Mouse (Mus musculus) spleen, adult 18-20 months (tissue): Measurements from ENCODE around the gene Mras.

ENCODE experiments used
- DNase-seq, 2 experiments: peaks; one replicate each; pipeline ENCODE4 v3.0.0; 2022; ENCODE audit warnings: mixed read lengths in 2 of 2

Mras gene

GRCm38 (mm10) chr9:99411093-99411492, 26.1 kb downstream of the Mras start:
- DNase-seq, result no peak

GRCm38 (mm10) chr9:99409280-99409679, 27.9 kb downstream of the Mras start:
- DNase-seq, result no peak

- DNase-seq, result no peak
Measured at GRCm38 (mm10) chr9:99401288-99401974, 35.8 kb downstream of the Mras start.

- DNase-seq, result no peak
Measured at GRCm38 (mm10) chr9:99400781-99401180, 36.4 kb downstream of the Mras start.

GRCm38 (mm10) chr9:99397056-99397815, 39.9 kb downstream of the Mras start:
- DNase-seq, result no peak

- DNase-seq, result no peak
Measured at GRCm38 (mm10) chr9:99394366-99394765, 42.8 kb downstream of the Mras start.

- no peak for DNase-seq
Measured at GRCm38 (mm10) chr9:99393146-99393545, 44.0 kb downstream of the Mras start.

GRCm38 (mm10) chr9:99391557-99391956, 45.6 kb downstream of the Mras start:
- DNase-seq, result no peak

GRCm38 (mm10) chr9:99390716-99391115, 46.5 kb downstream of the Mras start:
- DNase-seq, result no peak

- no peak for DNase-seq
Measured at GRCm38 (mm10) chr9:99390201-99390600, 47.0 kb downstream of the Mras start.

- no peak for DNase-seq
Measured at GRCm38 (mm10) chr9:99389506-99389905, 47.7 kb downstream of the Mras start.

GRCm38 (mm10) chr9:99388856-99389255, 48.3 kb downstream of the Mras start:
- no peak for DNase-seq

- no peak for DNase-seq
Measured at GRCm38 (mm10) chr9:99388078-99388477, 49.1 kb downstream of the Mras start.

GRCm38 (mm10) chr9:99382556-99382955, 54.6 kb downstream of the Mras start:
- DNase-seq, result no peak

- no peak for DNase-seq
Measured at GRCm38 (mm10) chr9:99379194-99379593, 58.0 kb downstream of the Mras start.

GRCm38 (mm10) chr9:99376591-99377418, 60.4 kb downstream of the Mras start:
- peak in 1 of 2 experiments; percentile 43 for DNase-seq

GRCm38 (mm10) chr9:99368431-99368830, 68.8 kb downstream of the Mras start:
- DNase-seq, result no peak

GRCm38 (mm10) chr9:99365906-99366305, 71.3 kb downstream of the Mras start:
- DNase-seq, result no peak

- DNase-seq, result no peak
Measured at GRCm38 (mm10) chr9:99363076-99363475, 74.1 kb downstream of the Mras start.

GRCm38 (mm10) chr9:99361946-99362345, 75.2 kb downstream of the Mras start:
- DNase-seq, result no peak

- DNase-seq, result no peak
Measured at GRCm38 (mm10) chr9:99359012-99359411, 78.2 kb downstream of the Mras start.

- DNase-seq, result peak in 1 of 2 experiments; percentile 7
Measured at GRCm38 (mm10) chr9:99357921-99358692, 79.1 kb downstream of the Mras start, which contains the start of gene Esyt3. Gene Esyt3 (minus strand): TSS chr9:99358557.

- DNase-seq, result no peak
Measured at GRCm38 (mm10) chr9:99357561-99357920, 79.6 kb downstream of the Mras start.
